Mouse (Mus musculus): ENCODE measurements at regions not wholly inside any gene's neighbourhood (a gene's known extent, or its start where the extent isn't known, plus 50 kb on each side); places are given as distances from the start of the nearest gene placed in this dataset.
"Not testable (repeated sequence)": the region's sequence is repeated elsewhere in the genome, so short reads cannot be mapped to it uniquely, and the experiment has no call there.

- Histone ChIP-seq H3K4me2 (no peak overlapping the region), H3K9ac (no peak overlapping the region), H3K36me3 (no peaks in the 10 kb centered on the region), H3K27ac (no peak overlapping the region), H3K9me3 (replicated peaks) (no peaks in the 10 kb centered on the region), H3K4me1 (no peaks in the 10 kb centered on the region), H3K27me3 (replicated peaks) (no peaks in the 10 kb centered on the region), H3K4me3 (no peak overlapping the region)
- no peak for ATAC-seq
- 72% methylated on average over 5 of the region's 5 CpGs for WGBS (ENCODE audit: insufficient replicate concordance)
These were observed 135.6 kb downstream of the Akr1d1 start for GRCm38 (mm10) chr6:37665576-37665975.

GRCm38 (mm10) chr6:37669407-37669806, 139.4 kb downstream of the Akr1d1 start:
- Histone ChIP-seq H3K4me1 (no peaks in the 10 kb centered on the region), H3K4me2 (no peak overlapping the region), H3K9ac (no peak overlapping the region), H3K36me3 (no peaks in the 10 kb centered on the region), H3K27me3 (replicated peaks) (no peaks in the 10 kb centered on the region), H3K27ac (no peak overlapping the region), H3K4me3 (no peak overlapping the region), H3K9me3 (replicated peaks) (no peaks in the 10 kb centered on the region)
- WGBS (ENCODE audit: insufficient replicate concordance) = 46% methylated on average over 2 of the region's 2 CpGs
- no peak for ATAC-seq

GRCm38 (mm10) chr6:37670701-37671100, 140.7 kb downstream of the Akr1d1 start:
- H3K4me3 ChIP-seq = no peak overlapping the region
- H3K4me1 ChIP-seq = no peaks in the 10 kb centered on the region
- H3K36me3 ChIP-seq = no peaks in the 10 kb centered on the region
- H3K4me2 ChIP-seq = no peak overlapping the region
- no peak for ATAC-seq
- no peak overlapping the region for H3K9ac ChIP-seq
- 65% methylated on average over 3 of the region's 3 CpGs for WGBS (ENCODE audit: insufficient replicate concordance)
- H3K9me3 ChIP-seq (replicated peaks) = no peaks in the 10 kb centered on the region
- no peak overlapping the region for H3K27ac ChIP-seq
- H3K27me3 ChIP-seq (replicated peaks) = no peaks in the 10 kb centered on the region

- Histone ChIP-seq H3K4me3 (no peak overlapping the region), H3K36me3 (no peaks in the 10 kb centered on the region), H3K4me1 (no peaks in the 10 kb centered on the region), H3K4me2 (no peak overlapping the region), H3K9ac (no peak overlapping the region), H3K27me3 (replicated peaks) (no peaks in the 10 kb centered on the region), H3K9me3 (replicated peaks) (0 out of 2 replicates have a peak, but pooled peaks cover 4% of the 10 kb centered on the region), H3K27ac (no peak overlapping the region)
- 62% methylated on average over 3 of the region's 3 CpGs for WGBS (ENCODE audit: insufficient replicate concordance)
- no peak for ATAC-seq
These were observed 149.9 kb downstream of the Akr1d1 start for GRCm38 (mm10) chr6:37679871-37680270.

- WGBS (ENCODE audit: insufficient replicate concordance) = 64% methylated on average over 2 of the region's 2 CpGs
- H3K4me3 ChIP-seq; H3K27me3 ChIP-seq (replicated peaks); H3K9me3 ChIP-seq (replicated peaks); H3K4me1 ChIP-seq; ATAC-seq; H3K4me2 ChIP-seq; H3K27ac ChIP-seq; H3K36me3 ChIP-seq; H3K9ac ChIP-seq: not testable (repeated sequence)
These were observed 151.4 kb downstream of the Akr1d1 start for GRCm38 (mm10) chr6:37681331-37681730.

GRCm38 (mm10) chr6:37686094-37686493, 156.1 kb downstream of the Akr1d1 start:
- Histone ChIP-seq H3K4me3 (no peak overlapping the region), H3K9me3 (replicated peaks) (0 out of 2 replicates have a peak, but pooled peaks cover 4% of the 10 kb centered on the region), H3K9ac (no peak overlapping the region), H3K27ac (no peak overlapping the region), H3K4me1 (no peaks in the 10 kb centered on the region), H3K27me3 (replicated peaks) (no peaks in the 10 kb centered on the region), H3K4me2 (no peak overlapping the region), H3K36me3 (no peaks in the 10 kb centered on the region)
- no peak for ATAC-seq
- 87% methylated on average over 14 of the region's 14 CpGs for WGBS (ENCODE audit: insufficient replicate concordance)

GRCm38 (mm10) chr6:37688866-37689617, 159.1 kb downstream of the Akr1d1 start:
- Histone ChIP-seq H3K4me3 (no peak overlapping the region), H3K9ac (no peak overlapping the region), H3K27me3 (replicated peaks) (no peaks in the 10 kb centered on the region), H3K27ac (no peak overlapping the region), H3K9me3 (replicated peaks) (no peaks in the 10 kb centered on the region), H3K36me3 (no peaks in the 10 kb centered on the region), H3K4me1 (no peaks in the 10 kb centered on the region), H3K4me2 (no peak overlapping the region)
- no peak for ATAC-seq
- WGBS (ENCODE audit: insufficient replicate concordance) = 24% methylated on average over 1 of the region's 1 CpGs

- Histone ChIP-seq H3K9me3 (replicated peaks) (no peaks in the 10 kb centered on the region), H3K9ac (no peak overlapping the region), H3K4me3 (no peak overlapping the region), H3K27me3 (replicated peaks) (no peaks in the 10 kb centered on the region), H3K4me1 (no peaks in the 10 kb centered on the region), H3K4me2 (no peak overlapping the region), H3K27ac (no peak overlapping the region), H3K36me3 (no peaks in the 10 kb centered on the region)
- ATAC-seq = no peak
These were observed 159.7 kb downstream of the Akr1d1 start for GRCm38 (mm10) chr6:37689696-37690095.

GRCm38 (mm10) chr6:37691976-37692644, 162.1 kb downstream of the Akr1d1 start:
- no peaks in the 10 kb centered on the region for H3K27me3 ChIP-seq (replicated peaks)
- no peaks in the 10 kb centered on the region for H3K4me1 ChIP-seq
- H3K9ac ChIP-seq = no peak overlapping the region
- no peak overlapping the region for H3K4me2 ChIP-seq
- no peaks in the 10 kb centered on the region for H3K9me3 ChIP-seq (replicated peaks)
- no peaks in the 10 kb centered on the region for H3K36me3 ChIP-seq
- H3K27ac ChIP-seq = no peak overlapping the region
- no peak for ATAC-seq
- 74% methylated on average over 7 of the region's 7 CpGs for WGBS (ENCODE audit: insufficient replicate concordance)
- no peak overlapping the region for H3K4me3 ChIP-seq

- Histone ChIP-seq H3K27me3 (replicated peaks) (no peaks in the 10 kb centered on the region), H3K27ac (no peak overlapping the region), H3K9ac (no peak overlapping the region), H3K4me2 (no peak overlapping the region), H3K9me3 (replicated peaks) (no peaks in the 10 kb centered on the region), H3K4me3 (no peak overlapping the region), H3K4me1 (no peaks in the 10 kb centered on the region), H3K36me3 (no peaks in the 10 kb centered on the region)
- no peak for ATAC-seq
- WGBS (ENCODE audit: insufficient replicate concordance) = 61% methylated on average over 2 of the region's 2 CpGs
These were observed 162.8 kb downstream of the Akr1d1 start for GRCm38 (mm10) chr6:37692758-37693157.

- ATAC-seq = no peak
- Histone ChIP-seq H3K36me3 (no peaks in the 10 kb centered on the region), H3K9ac (no peak overlapping the region), H3K27ac (no peak overlapping the region), H3K27me3 (replicated peaks) (no peaks in the 10 kb centered on the region), H3K9me3 (replicated peaks) (no peaks in the 10 kb centered on the region), H3K4me3 (no peak overlapping the region), H3K4me1 (no peaks in the 10 kb centered on the region), H3K4me2 (no peak overlapping the region)
These were observed 166.1 kb downstream of the Akr1d1 start for GRCm38 (mm10) chr6:37696074-37696473.

GRCm38 (mm10) chr6:37703946-37704345, 166.7 kb upstream of the Trim24 start:
- no peak for ATAC-seq
- Histone ChIP-seq H3K4me2 (no peak overlapping the region), H3K36me3 (no peaks in the 10 kb centered on the region), H3K9me3 (replicated peaks) (peaks cover 4% of the 10 kb centered on the region; the same call in 1 of the 2 replicates), H3K4me3 (no peak overlapping the region), H3K27ac (no peak overlapping the region), H3K27me3 (replicated peaks) (no peaks in the 10 kb centered on the region), H3K9ac (no peak overlapping the region), H3K4me1 (no peaks in the 10 kb centered on the region)
- WGBS (ENCODE audit: insufficient replicate concordance) = 75% methylated on average over 2 of the region's 2 CpGs
